Mouse (Mus musculus): ENCODE data around the gene Col4a3. TPM values are rescaled to one million over a fixed set of nuclear protein-coding genes. Genes with fewer than 3 reads are reported as not detected.

Col4a3 gene
- polyA plus RNA-seq, 1 experiment = 0.71 TPM

- no peak overlapping the region for H3K27ac ChIP-seq (replicated peaks; ENCODE audit: low read depth, low read length)
- no peaks in the 10 kb centered on the region for H3K4me1 ChIP-seq (ENCODE audit: control insufficient read depth, insufficient read depth, insufficient read length, low read length)
- H3K4me3 ChIP-seq (ENCODE audit: insufficient read depth, low read depth, low read length) = no peak overlapping the region
Measured at GRCm38 (mm10) chr1:82578320-82578719, 8.4 kb upstream of the Col4a3 start.

- no peaks in the 10 kb centered on the region for H3K4me1 ChIP-seq (ENCODE audit: control insufficient read depth, insufficient read depth, insufficient read length, low read length)
- no peak overlapping the region for H3K4me3 ChIP-seq (ENCODE audit: insufficient read depth, low read depth, low read length)
- no peak overlapping the region for H3K27ac ChIP-seq (replicated peaks; ENCODE audit: low read depth, low read length)
Measured at GRCm38 (mm10) chr1:82585981-82586380, 740 bp upstream of the Col4a3 start.

- Histone ChIP-seq H3K4me1 (ENCODE audit: control insufficient read depth, insufficient read depth, insufficient read length, low read length) (no peaks in the 10 kb centered on the region), H3K4me3 (ENCODE audit: insufficient read depth, low read depth, low read length) (no peak overlapping the region), H3K27ac (replicated peaks; ENCODE audit: low read depth, low read length) (no peak overlapping the region)
Measured at GRCm38 (mm10) chr1:82590266-82590665, 3.5 kb downstream of the Col4a3 start.

- H3K4me3 ChIP-seq (ENCODE audit: insufficient read depth, low read depth, low read length) = no peak overlapping the region
- no peaks in the 10 kb centered on the region for H3K4me1 ChIP-seq (ENCODE audit: control insufficient read depth, insufficient read depth, insufficient read length, low read length)
- no peak overlapping the region for H3K27ac ChIP-seq (replicated peaks; ENCODE audit: low read depth, low read length)
Measured at GRCm38 (mm10) chr1:82596864-82597596, 10.3 kb downstream of the Col4a3 start.

GRCm38 (mm10) chr1:82603198-82603950, 16.7 kb downstream of the Col4a3 start:
- no peak overlapping the region for H3K4me3 ChIP-seq (ENCODE audit: insufficient read depth, low read depth, low read length)

GRCm38 (mm10) chr1:82605347-82605746, 18.6 kb downstream of the Col4a3 start:
- 0 out of 2 replicates have a peak, but pooled peaks cover 2% of the 10 kb centered on the region for H3K4me1 ChIP-seq (ENCODE audit: control insufficient read depth, insufficient read depth, insufficient read length, low read length)
- H3K27ac ChIP-seq (replicated peaks; ENCODE audit: low read depth, low read length) = no peak overlapping the region
- no peak overlapping the region for H3K4me3 ChIP-seq (ENCODE audit: insufficient read depth, low read depth, low read length)

More at GRCm38 (mm10) chr1:82603198-82603950, 16.7 kb downstream of the Col4a3 start:
- 0 out of 2 replicates have a peak, but pooled peaks cover 2% of the 10 kb centered on the region for H3K4me1 ChIP-seq (ENCODE audit: control insufficient read depth, insufficient read depth, insufficient read length, low read length)
- H3K27ac ChIP-seq (replicated peaks; ENCODE audit: low read depth, low read length) = no peak overlapping the region

- no peak overlapping the region for H3K4me3 ChIP-seq (ENCODE audit: insufficient read depth, low read depth, low read length)
- no peak overlapping the region for H3K27ac ChIP-seq (replicated peaks; ENCODE audit: low read depth, low read length)
- 0 out of 2 replicates have a peak, but pooled peaks cover 2% of the 10 kb centered on the region for H3K4me1 ChIP-seq (ENCODE audit: control insufficient read depth, insufficient read depth, insufficient read length, low read length)
Measured at GRCm38 (mm10) chr1:82605856-82606255, 19.1 kb downstream of the Col4a3 start.

GRCm38 (mm10) chr1:82608646-82609262, 22.0 kb downstream of the Col4a3 start:
- Histone ChIP-seq H3K27ac (replicated peaks; ENCODE audit: low read depth, low read length) (no peak overlapping the region), H3K4me1 (ENCODE audit: control insufficient read depth, insufficient read depth, insufficient read length, low read length) (0 out of 2 replicates have a peak, but pooled peaks cover 2% of the 10 kb centered on the region), H3K4me3 (ENCODE audit: insufficient read depth, low read depth, low read length) (no peak overlapping the region)

GRCm38 (mm10) chr1:82612061-82612660, 25.4 kb downstream of the Col4a3 start:
- 0 out of 2 replicates have a peak, but pooled peaks cover 2% of the 10 kb centered on the region for H3K4me1 ChIP-seq (ENCODE audit: control insufficient read depth, insufficient read depth, insufficient read length, low read length)

GRCm38 (mm10) chr1:82618001-82618400, 31.3 kb downstream of the Col4a3 start:
- no peak overlapping the region for H3K4me3 ChIP-seq (ENCODE audit: insufficient read depth, low read depth, low read length)
- H3K4me1 ChIP-seq (ENCODE audit: control insufficient read depth, insufficient read depth, insufficient read length, low read length) = no peaks in the 10 kb centered on the region
- no peak overlapping the region for H3K27ac ChIP-seq (replicated peaks; ENCODE audit: low read depth, low read length)

More at GRCm38 (mm10) chr1:82612061-82612660, 25.4 kb downstream of the Col4a3 start:
- Histone ChIP-seq H3K27ac (replicated peaks; ENCODE audit: low read depth, low read length) (no peak overlapping the region), H3K4me3 (ENCODE audit: insufficient read depth, low read depth, low read length) (no peak overlapping the region)

GRCm38 (mm10) chr1:82618592-82618991, 31.9 kb downstream of the Col4a3 start:
- no peak overlapping the region for H3K4me3 ChIP-seq (ENCODE audit: insufficient read depth, low read depth, low read length)
- no peaks in the 10 kb centered on the region for H3K4me1 ChIP-seq (ENCODE audit: control insufficient read depth, insufficient read depth, insufficient read length, low read length)
- no peak overlapping the region for H3K27ac ChIP-seq (replicated peaks; ENCODE audit: low read depth, low read length)

- no peak overlapping the region for H3K4me3 ChIP-seq (ENCODE audit: insufficient read depth, low read depth, low read length)
- no peak overlapping the region for H3K27ac ChIP-seq (replicated peaks; ENCODE audit: low read depth, low read length)
- H3K4me1 ChIP-seq (ENCODE audit: control insufficient read depth, insufficient read depth, insufficient read length, low read length) = no peaks in the 10 kb centered on the region
Measured at GRCm38 (mm10) chr1:82619981-82620380, 33.3 kb downstream of the Col4a3 start.

GRCm38 (mm10) chr1:82624934-82625333, 38.2 kb downstream of the Col4a3 start:
- Histone ChIP-seq H3K4me3 (ENCODE audit: insufficient read depth, low read depth, low read length) (no peak overlapping the region), H3K27ac (replicated peaks; ENCODE audit: low read depth, low read length) (no peak overlapping the region), H3K4me1 (ENCODE audit: control insufficient read depth, insufficient read depth, insufficient read length, low read length) (no peaks in the 10 kb centered on the region)

GRCm38 (mm10) chr1:82625474-82625873, 38.8 kb downstream of the Col4a3 start:
- Histone ChIP-seq H3K27ac (replicated peaks; ENCODE audit: low read depth, low read length) (no peak overlapping the region), H3K4me3 (ENCODE audit: insufficient read depth, low read depth, low read length) (no peak overlapping the region), H3K4me1 (ENCODE audit: control insufficient read depth, insufficient read depth, insufficient read length, low read length) (no peaks in the 10 kb centered on the region)

GRCm38 (mm10) chr1:82627652-82628051, 40.9 kb downstream of the Col4a3 start:
- Histone ChIP-seq H3K4me1 (ENCODE audit: control insufficient read depth, insufficient read depth, insufficient read length, low read length) (no peaks in the 10 kb centered on the region), H3K4me3 (ENCODE audit: insufficient read depth, low read depth, low read length) (no peak overlapping the region), H3K27ac (replicated peaks; ENCODE audit: low read depth, low read length) (no peak overlapping the region)
